12 mouse cellular contexts compared by ENCODE assay signal in genomic region chr2:82246902-82247522, GRCm38 (mm10).
"Had no signal": no experiment of that assay in that cellular context is flagged by ENCODE, and none has a peak within 500 bp of the region (broad histone marks: within the 10 kb centered on the region; RNA-seq: fewer than 3 reads in every experiment).

No protein-coding gene starts in this region.

- H3K4me3 ChIP-seq: limb, embryonic 13.5 days; stomach, embryonic 15.5 days had no signal

- H3K4me2 ChIP-seq: limb, embryonic 13.5 days; stomach, embryonic 15.5 days had no signal

- ATAC-seq: lung, postnatal 0 days had no signal

- H3K27me3 ChIP-seq: limb, embryonic 13.5 days; stomach, embryonic 15.5 days had no signal

- H3K9ac ChIP-seq: limb, embryonic 13.5 days; liver, embryonic 14.5 days; stomach, embryonic 15.5 days had no signal

- DNase-seq: kidney, adult 11 months; kidney, postnatal 10 days; left cerebral cortex, postnatal 4 days; lung, adult 2 months; lung, postnatal 36 days; right cerebral cortex, postnatal 14 days; thymus, adult 2 months; thymus, postnatal 25 days had no signal

- H3K36me3 ChIP-seq: limb, embryonic 13.5 days; stomach, embryonic 15.5 days had no signal

- H3K9me3 ChIP-seq: limb, embryonic 13.5 days; stomach, embryonic 15.5 days had no signal

- H3K4me1 ChIP-seq: limb, embryonic 13.5 days; stomach, embryonic 15.5 days had no signal

- H3K27ac ChIP-seq: limb, embryonic 13.5 days; liver, embryonic 14.5 days; stomach, embryonic 15.5 days had no signal
